Mouse (Mus musculus): ENCODE measurements at regions not wholly inside any gene's neighbourhood (a gene's known extent, or its start where the extent isn't known, plus 50 kb on each side); places are given as distances from the start of the nearest gene placed in this dataset.

- DNase-seq (ENCODE audit: low read depth, low spot score) = no peak
Observed at GRCm38 (mm10) chr8:10825192-10825926, 182.9 kb downstream of the Irs2 start.

- DNase-seq (ENCODE audit: low read depth, low spot score) = no peak
Observed at GRCm38 (mm10) chr8:10821901-10822300, 186.4 kb downstream of the Irs2 start.

GRCm38 (mm10) chr8:10814499-10814898 is 193.8 kb downstream of the Irs2 start:
- DNase-seq (ENCODE audit: low read depth, low spot score) = no peak

- DNase-seq (ENCODE audit: low read depth, low spot score) = no peak
Observed at GRCm38 (mm10) chr8:10812060-10812670, 196.1 kb downstream of the Irs2 start.

GRCm38 (mm10) chr8:10807040-10807439 is 201.2 kb downstream of the Irs2 start:
- no peak for DNase-seq (ENCODE audit: low read depth, low spot score)

- DNase-seq (ENCODE audit: low read depth, low spot score) = no peak
Observed at GRCm38 (mm10) chr8:10805405-10806151, 202.7 kb downstream of the Irs2 start.

- DNase-seq (ENCODE audit: low read depth, low spot score) = no peak
Observed at GRCm38 (mm10) chr8:10804974-10805373, 203.3 kb downstream of the Irs2 start.

- DNase-seq (ENCODE audit: low read depth, low spot score) = no peak
Observed at GRCm38 (mm10) chr8:10802003-10802402, 206.3 kb downstream of the Irs2 start.

- no peak for DNase-seq (ENCODE audit: low read depth, low spot score)
Observed at GRCm38 (mm10) chr8:10801580-10801979, 206.7 kb downstream of the Irs2 start.

GRCm38 (mm10) chr8:10798444-10798843 is 209.8 kb downstream of the Irs2 start:
- no peak for DNase-seq (ENCODE audit: low read depth, low spot score)

GRCm38 (mm10) chr8:10794367-10795189 is 213.7 kb downstream of the Irs2 start:
- DNase-seq (ENCODE audit: low read depth, low spot score) = no peak

GRCm38 (mm10) chr8:10793670-10794366 is 214.4 kb downstream of the Irs2 start:
- no peak for DNase-seq (ENCODE audit: low read depth, low spot score)

- no peak for DNase-seq (ENCODE audit: low read depth, low spot score)
Observed at GRCm38 (mm10) chr8:10788496-10789200, 219.6 kb downstream of the Irs2 start.

GRCm38 (mm10) chr8:10785801-10786200 is 222.5 kb downstream of the Irs2 start:
- no peak for DNase-seq (ENCODE audit: low read depth, low spot score)

GRCm38 (mm10) chr8:10785311-10785710 is 222.9 kb downstream of the Irs2 start:
- DNase-seq (ENCODE audit: low read depth, low spot score) = no peak

- no peak for DNase-seq (ENCODE audit: low read depth, low spot score)
Observed at GRCm38 (mm10) chr8:10784481-10784880, 223.8 kb downstream of the Irs2 start.

- no peak for DNase-seq (ENCODE audit: low read depth, low spot score)
Observed at GRCm38 (mm10) chr8:10781860-10782259, 226.4 kb downstream of the Irs2 start.

GRCm38 (mm10) chr8:10779636-10780035 is 228.6 kb downstream of the Irs2 start:
- no peak for DNase-seq (ENCODE audit: low read depth, low spot score)

GRCm38 (mm10) chr8:10775202-10776010 is 232.9 kb downstream of the Irs2 start:
- no peak for DNase-seq (ENCODE audit: low read depth, low spot score)

GRCm38 (mm10) chr8:10774778-10775177 is 233.5 kb downstream of the Irs2 start:
- no peak for DNase-seq (ENCODE audit: low read depth, low spot score)

Measured in CD4-positive helper T cell, adult 2 months (primary cell).